Mouse (Mus musculus): ENCODE measurements around the gene Tex14.

GRCm38 (mm10) chr11:87523967-87524366, 119.1 kb downstream of the Tex14 start:
- no peak for TF ChIP-seq CTCF (IDR thresholded peaks at IDR 0.05; ENCODE audit: control insufficient read depth, insufficient read depth, insufficient read length)
- no peak for TF ChIP-seq USF1 (IDR thresholded peaks at IDR 0.05; ENCODE audit: low read depth)
- no peak for TF ChIP-seq MYOD1 (IDR thresholded peaks at IDR 0.05; ENCODE audit: control insufficient read depth, insufficient read length, low read depth)
- TF ChIP-seq CEBPB (IDR thresholded peaks at IDR 0.05; ENCODE audit: low read depth) = no peak
- no peak for TF ChIP-seq MAX (IDR thresholded peaks at IDR 0.05)
- TF ChIP-seq MYOG (IDR thresholded peaks at IDR 0.05; ENCODE audit: control insufficient read depth, extremely low read depth, insufficient read length) = no peak
- no peak for TF ChIP-seq FOSL1 (IDR thresholded peaks at IDR 0.05; ENCODE audit: insufficient read depth, low read length, poor library complexity, severe bottlenecking)

Data from C2C12 (cell line).